Mouse (Mus musculus): ENCODE data around the gene Zkscan5.

DNA sequence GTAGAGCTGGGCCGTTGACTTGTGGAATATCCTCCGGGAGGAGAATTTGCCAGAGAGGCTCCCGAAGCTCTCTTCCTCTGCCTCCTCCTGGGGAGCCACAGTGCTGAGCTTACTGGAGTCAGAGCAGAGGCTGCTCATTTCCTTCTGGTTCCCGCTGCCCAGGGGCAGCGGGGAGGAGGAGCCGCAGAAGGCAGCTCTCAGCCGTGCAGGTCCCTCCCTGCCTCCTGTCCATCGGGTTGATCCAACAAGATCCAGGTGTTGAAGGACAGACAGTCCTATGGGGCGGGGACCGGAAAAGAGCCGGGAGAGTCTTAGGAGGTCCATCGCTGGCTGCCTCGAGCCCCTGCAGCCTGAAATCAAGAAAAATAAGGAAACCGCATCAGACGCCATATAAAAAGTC is 39.2 kb upstream of the Zkscan5 start:
- TF ChIP-seq CTCF (IDR thresholded peaks at IDR 0.05; ENCODE audit: borderline replicate concordance, insufficient read depth, low read depth, low read length), result no peak
- TF ChIP-seq POLR2A (IDR thresholded peaks at IDR 0.05; ENCODE audit: borderline replicate concordance, insufficient read depth, low read length), result no peak

Measured in cerebellum, adult 2 months (tissue).